Comparison of ENCODE assay signal across 13 mouse cellular contexts in the genomic region with DNA sequence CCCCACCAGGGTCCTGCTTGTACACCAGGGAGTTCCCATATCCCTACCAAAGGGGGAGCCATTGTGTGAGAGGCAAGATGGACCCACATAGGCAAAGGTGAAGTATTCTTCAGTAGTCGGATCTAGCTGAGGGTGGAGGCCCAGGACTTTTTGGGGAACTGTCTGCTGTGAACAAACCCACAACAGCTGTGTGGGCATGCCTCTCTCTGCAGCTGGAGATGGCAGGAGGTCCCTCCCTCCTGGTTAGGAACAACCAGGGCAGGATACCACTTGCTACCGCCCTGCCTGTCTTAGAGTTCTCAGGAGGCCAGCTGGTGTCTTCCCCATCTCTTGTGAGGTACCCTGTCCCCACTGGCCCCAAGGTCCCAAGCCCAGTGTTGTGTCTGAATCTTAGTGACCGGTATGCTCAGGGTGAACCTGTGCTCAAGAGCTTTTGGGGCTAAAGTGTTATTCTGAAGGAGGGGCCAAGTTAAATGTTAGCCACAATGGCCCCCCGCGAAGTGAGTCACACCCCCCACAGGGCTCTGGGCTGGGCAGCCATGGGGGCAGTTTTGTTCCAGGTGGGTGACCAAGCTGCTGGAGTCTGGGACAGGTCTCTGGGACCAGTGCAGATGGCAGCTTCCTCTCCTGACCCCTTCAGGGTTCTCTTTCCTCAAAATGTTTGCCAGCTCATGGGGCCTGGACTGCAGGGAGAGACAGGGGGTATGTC. TPM values are rescaled to one million over a fixed set of nuclear protein-coding genes. Genes with fewer than 3 reads are reported as not detected.
DNase-seq lines count a peak whose midpoint lies in the region; ATAC-seq and TF ChIP-seq lines count a peak whose summit lies in the region.
"Had no signal": no experiment of that assay in that cellular context is flagged by ENCODE, and none has a peak within 500 bp of the region (broad histone marks: within the 10 kb centered on the region; RNA-seq: fewer than 3 reads in every experiment).

No protein-coding gene starts in this region.

- no peak for TF ChIP-seq CTCF in kidney, adult 2 months (conservative IDR thresholded peaks at IDR 0.05; ENCODE audit: insufficient read depth, insufficient read length, low read depth, low read length)

- H3K4me2 ChIP-seq in heart, embryonic 15.5 days = no peak overlapping the region
- H3K4me2 ChIP-seq: liver, embryonic 12.5 days; midbrain, embryonic 12.5 days had no signal

- WGBS in heart, embryonic 15.5 days = 76% methylated on average over 5 of the region's 5 CpGs
- 43% methylated on average over 5 of the region's 5 CpGs for WGBS in kidney, adult 2 months
- 85% methylated on average over 5 of the region's 5 CpGs for WGBS in hindbrain, embryonic 10.5 days

- no peak overlapping the region for H3K9ac ChIP-seq in heart, embryonic 15.5 days
- H3K9ac ChIP-seq: liver, embryonic 12.5 days; midbrain, embryonic 12.5 days had no signal

- H3K36me3 ChIP-seq in heart, embryonic 15.5 days = peaks cover 23% of the 10 kb centered on the region
- H3K36me3 ChIP-seq in kidney, adult 2 months (ENCODE audit: control insufficient read depth, insufficient read depth, low read length) = no peaks in the 10 kb centered on the region
- H3K36me3 ChIP-seq in hindbrain, embryonic 10.5 days = no peaks in the 10 kb centered on the region
- H3K36me3 ChIP-seq: forebrain, embryonic 10.5 days; liver, embryonic 12.5 days; midbrain, embryonic 12.5 days had no signal

- DNase-seq in heart, postnatal 14 days = no peak
- peak; percentile 92 for DNase-seq in kidney, adult 2 months
- DNase-seq in thymus, postnatal 25 days = peak; percentile 51
- no peak for DNase-seq in hindbrain, embryonic 10.5 days (ENCODE audit: low spot score)
- no peak for DNase-seq in left cerebral cortex, postnatal 14 days (ENCODE audit: low spot score in 2 of 2)
- DNase-seq in MN1 (ENCODE audit: low spot score) = no peak
- DNase-seq: cerebellum, adult 9-10 months had no signal

- H3K27ac ChIP-seq in heart, embryonic 15.5 days = peak overlapping the region; percentile 85
- peak overlapping the region; percentile 75 for H3K27ac ChIP-seq in kidney, adult 2 months (ENCODE audit: insufficient read depth, low read depth, low read length)
- no peak overlapping the region for H3K27ac ChIP-seq in hindbrain, embryonic 10.5 days
- H3K27ac ChIP-seq: forebrain, embryonic 10.5 days; liver, embryonic 12.5 days; midbrain, embryonic 12.5 days had no signal

- H3K4me3 ChIP-seq in heart, embryonic 15.5 days = no peak overlapping the region
- H3K4me3 ChIP-seq in kidney, adult 2 months (ENCODE audit: insufficient read depth, low read depth, low read length) = no peak overlapping the region
- H3K4me3 ChIP-seq in hindbrain, embryonic 10.5 days = no peak overlapping the region
- H3K4me3 ChIP-seq: forebrain, embryonic 10.5 days; liver, embryonic 12.5 days; midbrain, embryonic 12.5 days had no signal

- intact Hi-C loops in heart, postnatal 14 days (cut with DNase I) = no loop called here
- intact Hi-C loops in left cerebral cortex, postnatal 14 days (cut with DNase I) = no loop called here

- no peaks in the 10 kb centered on the region for H3K9me3 ChIP-seq in heart, embryonic 15.5 days (replicated peaks)
- no peaks in the 10 kb centered on the region for H3K9me3 ChIP-seq in hindbrain, embryonic 10.5 days
- H3K9me3 ChIP-seq: forebrain, embryonic 10.5 days; liver, embryonic 12.5 days; midbrain, embryonic 12.5 days had no signal

- peaks cover 48% of the 10 kb centered on the region for H3K4me1 ChIP-seq in heart, embryonic 15.5 days (replicated peaks)
- H3K4me1 ChIP-seq in kidney, adult 2 months (ENCODE audit: control insufficient read depth, insufficient read depth, low read length) = peaks cover 22% of the 10 kb centered on the region
- H3K4me1 ChIP-seq in hindbrain, embryonic 10.5 days (replicated peaks) = peaks cover 14% of the 10 kb centered on the region

- peaks cover 7% of the 10 kb centered on the region; the same call in 1 of the 2 replicates for H3K27me3 ChIP-seq in heart, embryonic 15.5 days
- no peaks in the 10 kb centered on the region for H3K27me3 ChIP-seq in kidney, adult 2 months (replicated peaks; ENCODE audit: control insufficient read depth, insufficient read depth, low read length)
- peaks cover 66% of the 10 kb centered on the region for H3K27me3 ChIP-seq in hindbrain, embryonic 10.5 days (ENCODE audit: insufficient read depth, poor library complexity, severe bottlenecking)

- no peak for TF ChIP-seq POLR2A in kidney, adult 2 months (IDR thresholded peaks at IDR 0.05; ENCODE audit: low read depth, low read length)

- ATAC-seq in heart, embryonic 15.5 days (replicated peaks; ENCODE audit: insufficient number of reproducible peaks, insufficient read depth, low FRiP score, low read depth) = no peak
- ATAC-seq in megakaryocyte progenitor cell, adult 5-6 weeks (replicated peaks; ENCODE audit: poor library complexity) = peak; percentile 47
- ATAC-seq: liver, embryonic 12.5 days; lung, postnatal 0 days had no signal

RNA-seq across cellular contexts. Expression of a gene that starts 4.6 kb away (rescaled TPM):
- polyA plus RNA-seq in heart, embryonic 15.5 days (2015; fragmentation: Nextera tagmentation; extraction: Ambion mirVana) = 3.2 and 5.8 TPM in 2 replicates
- total RNA-seq in heart, postnatal 14 days (2021) = 1 to 10 TPM; 4.9 to 6.0 TPM
- 114 and 145 TPM in 2 replicates for polyA plus RNA-seq in kidney, adult 2 months (2012; rRNA removed)
- not detected in 2 replicates for total RNA-seq in megakaryocyte progenitor cell, adult 5-6 weeks (2015)
- total RNA-seq in megakaryocyte progenitor cell, adult 5-6 weeks (2017) = not detected in 2 replicates
- polyA plus RNA-seq in hindbrain, embryonic 10.5 days (2016; fragmentation: Nextera tagmentation; extraction: Ambion mirVana) = 1.0 and 3.9 TPM in 2 replicates
- total RNA-seq in left cerebral cortex, postnatal 14 days (2021) = under 1 TPM; 0.61 to 0.64 TPM

RNA-seq across cellular contexts. Expression of a gene that starts 22.3 kb away (rescaled TPM):
- polyA plus RNA-seq in heart, embryonic 15.5 days (2015; fragmentation: Nextera tagmentation; extraction: Ambion mirVana) = 7,410 and 9,283 TPM in 2 replicates
- total RNA-seq in heart, postnatal 14 days (2021) = 1,000 to 10,000 TPM; 7,950 to 8,027 TPM
- polyA plus RNA-seq in kidney, adult 2 months (2012; rRNA removed) = 0.44 and 1.0 TPM in 2 replicates
- total RNA-seq in megakaryocyte progenitor cell, adult 5-6 weeks (2015) = not detected in 2 replicates
- not detected in 2 replicates for total RNA-seq in megakaryocyte progenitor cell, adult 5-6 weeks (2017)
- 0.35 and 2.9 TPM in 2 replicates for polyA plus RNA-seq in hindbrain, embryonic 10.5 days (2016; fragmentation: Nextera tagmentation; extraction: Ambion mirVana)
- 1 to 10 TPM; 1.8 to 3.2 TPM for total RNA-seq in left cerebral cortex, postnatal 14 days (2021)

RNA-seq across cellular contexts. Expression of a gene that starts 34.6 kb away (rescaled TPM):
- polyA plus RNA-seq in heart, embryonic 15.5 days (2015; fragmentation: Nextera tagmentation; extraction: Ambion mirVana) = 3,693 and 4,133 TPM in 2 replicates
- total RNA-seq in heart, postnatal 14 days (2021) = 10 to 100 TPM; 18.6 to 29.4 TPM
- polyA plus RNA-seq in kidney, adult 2 months (2012; rRNA removed) = 5.8 TPM in 1 of 2 replicates, not detected in the other
- total RNA-seq in megakaryocyte progenitor cell, adult 5-6 weeks (2015) = not detected in 2 replicates
- total RNA-seq in megakaryocyte progenitor cell, adult 5-6 weeks (2017) = not detected in 2 replicates
- polyA plus RNA-seq in hindbrain, embryonic 10.5 days (2016; fragmentation: Nextera tagmentation; extraction: Ambion mirVana) = 0.85 and 3.2 TPM in 2 replicates
- total RNA-seq in left cerebral cortex, postnatal 14 days (2021) = 1 to 10 TPM; 2.3 to 2.5 TPM

RNA-seq across cellular contexts. Expression of a gene that starts 47.9 kb away (rescaled TPM):
- polyA plus RNA-seq in heart, embryonic 15.5 days (2015; fragmentation: Nextera tagmentation; extraction: Ambion mirVana) = 70.5 and 85.0 TPM in 2 replicates
- total RNA-seq in heart, postnatal 14 days (2021) = 10 to 100 TPM; 17.2 to 18.4 TPM
- 37.2 and 40.0 TPM in 2 replicates for polyA plus RNA-seq in kidney, adult 2 months (2012; rRNA removed)
- 0.61 and 1.1 TPM in 2 replicates for total RNA-seq in megakaryocyte progenitor cell, adult 5-6 weeks (2015)
- not detected in 2 replicates for total RNA-seq in megakaryocyte progenitor cell, adult 5-6 weeks (2017)
- polyA plus RNA-seq in hindbrain, embryonic 10.5 days (2016; fragmentation: Nextera tagmentation; extraction: Ambion mirVana) = 19.3 and 21.7 TPM in 2 replicates
- 10 to 100 TPM; 15.0 to 16.6 TPM for total RNA-seq in left cerebral cortex, postnatal 14 days (2021)

Comparison
In these comparisons a context has a peak if more than half of its experiments do, and no peak if none do; other contexts are left out.
1. DNase-seq: peak in kidney, adult 2 months (single experiment) and thymus, postnatal 25 days (single experiment); none in heart, postnatal 14 days (0 of 2), hindbrain, embryonic 10.5 days (single experiment), left cerebral cortex, postnatal 14 days (0 of 2) and MN1 (single experiment).
2. RNA of a gene that starts 22.3 kb away (total RNA-seq): 7,950 to 8,027 TPM in heart, postnatal 14 days; 1.8 to 3.2 TPM in left cerebral cortex, postnatal 14 days and not detected in megakaryocyte progenitor cell, adult 5-6 weeks; every median in the first group is over 1,000 times any median in the second.
3. RNA of a gene that starts 34.6 kb away (total RNA-seq): 18.6 to 29.4 TPM in heart, postnatal 14 days; 2.3 to 2.5 TPM in left cerebral cortex, postnatal 14 days and not detected in megakaryocyte progenitor cell, adult 5-6 weeks; every median in the first group is over 4 times any median in the second.